Mouse (Mus musculus): ENCODE data around the gene Nav2. TPM values are rescaled to one million over a fixed set of nuclear protein-coding genes. Genes with fewer than 3 reads are reported as not detected.
A peak's percentile ranks its signal among the peaks of the same experiment; 100 is the strongest.

Nav2 gene
- total RNA-seq, 2 experiments from 2014 or later, result 77.1 to 106 TPM

DNA sequence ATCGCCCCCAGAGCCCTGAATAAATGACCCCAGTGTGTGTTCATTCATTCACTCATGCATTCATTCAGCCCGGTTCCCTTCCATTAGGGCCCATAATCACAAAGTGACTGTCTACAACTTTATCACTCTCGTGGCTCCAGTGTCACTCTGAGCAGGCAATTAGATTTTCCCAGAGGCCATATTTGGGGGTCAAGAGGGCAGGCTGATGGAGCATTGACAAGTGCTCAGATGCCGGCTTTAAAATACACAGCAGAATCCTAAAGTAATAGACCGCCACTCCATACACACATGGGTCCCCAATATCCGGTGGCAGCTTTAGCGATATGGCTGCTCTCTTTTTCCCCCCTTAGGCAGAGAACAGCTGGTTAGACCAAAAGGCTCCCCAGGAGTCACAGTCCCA is 74.1 kb downstream of the Nav2 start:
- intact Hi-C loops (cut with DNase I), result no loop called here
- DNase-seq (ENCODE audit: low spot score in 2 of 2), result no peak

DNA sequence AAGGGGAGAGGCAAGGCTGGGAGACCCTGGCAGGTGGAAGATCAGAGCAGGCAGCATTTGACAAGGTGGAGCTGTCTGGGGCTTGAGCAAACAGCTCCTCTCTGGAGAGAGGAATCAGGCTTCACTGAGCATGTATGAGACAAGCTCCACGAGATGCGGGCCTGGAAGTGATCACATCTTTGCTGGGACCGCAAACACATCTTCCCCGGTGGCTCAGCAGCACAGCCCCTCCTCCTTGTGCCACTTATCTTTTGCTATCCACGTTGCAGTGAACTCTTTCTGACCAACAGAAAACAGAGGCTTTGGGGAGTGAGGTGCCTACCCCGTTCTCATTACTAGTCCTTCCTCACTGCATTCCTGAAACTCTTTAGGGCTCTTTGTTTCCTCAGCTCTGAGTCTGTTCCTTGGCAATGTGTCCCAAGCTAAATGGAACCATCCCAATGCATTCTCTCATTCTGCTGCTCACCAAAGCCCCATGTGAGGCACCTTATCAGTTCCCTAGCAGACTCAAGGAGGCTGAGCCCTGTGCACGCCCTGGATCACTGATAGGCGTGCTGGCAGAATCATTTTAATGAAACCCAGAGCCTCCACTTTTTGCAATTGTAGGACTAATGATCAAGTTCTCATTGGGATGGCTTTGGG is 83.5 kb downstream of the Nav2 start:
- no peak for DNase-seq (ENCODE audit: low spot score in 2 of 2)
- intact Hi-C loops (cut with DNase I), result no loop called here

DNA sequence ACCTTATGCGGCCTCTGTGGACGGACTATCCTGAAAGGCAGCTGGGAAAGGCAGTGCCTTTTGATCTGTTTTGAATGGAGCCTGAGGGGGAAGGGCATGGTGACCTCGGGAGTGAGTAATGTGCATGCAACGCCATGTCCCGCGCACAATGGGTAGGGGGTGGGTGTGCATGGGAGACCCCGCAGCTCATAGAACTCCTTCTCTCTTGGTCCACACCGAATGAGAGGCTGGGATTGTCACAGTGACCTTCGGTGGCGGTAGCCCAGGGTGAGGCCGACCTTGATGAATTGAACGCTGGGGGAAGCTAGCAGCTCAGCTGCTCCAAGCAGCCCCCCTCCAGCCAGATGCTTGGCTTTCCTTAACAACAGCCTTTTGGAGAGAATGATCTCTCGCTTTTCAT is 86.7 kb downstream of the Nav2 start:
- no peak for DNase-seq (ENCODE audit: low spot score in 2 of 2)
- intact Hi-C loops (cut with DNase I), result no loop called here

DNA sequence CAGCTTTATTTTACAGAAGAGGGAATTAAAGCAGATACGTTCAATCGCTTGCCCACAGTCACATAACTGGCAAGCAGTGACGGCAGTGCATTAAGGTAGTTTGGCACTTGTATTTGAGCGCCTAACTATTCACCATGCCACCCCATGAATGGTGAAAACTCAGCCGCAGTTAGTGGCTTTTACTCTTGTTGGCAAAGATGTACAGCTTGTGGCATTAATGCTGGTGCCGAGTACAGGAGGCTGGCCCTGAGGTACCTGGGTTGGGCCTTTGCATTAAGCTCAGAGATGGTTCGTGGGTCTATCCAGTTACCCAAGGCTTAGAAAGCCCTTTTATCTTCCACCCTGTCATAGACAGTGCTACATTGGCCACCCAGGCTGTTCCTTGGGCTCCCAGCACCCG is 87.2 kb downstream of the Nav2 start:
- no peak for DNase-seq (ENCODE audit: low spot score in 2 of 2)
- intact Hi-C loops (cut with DNase I), result no loop called here

DNA sequence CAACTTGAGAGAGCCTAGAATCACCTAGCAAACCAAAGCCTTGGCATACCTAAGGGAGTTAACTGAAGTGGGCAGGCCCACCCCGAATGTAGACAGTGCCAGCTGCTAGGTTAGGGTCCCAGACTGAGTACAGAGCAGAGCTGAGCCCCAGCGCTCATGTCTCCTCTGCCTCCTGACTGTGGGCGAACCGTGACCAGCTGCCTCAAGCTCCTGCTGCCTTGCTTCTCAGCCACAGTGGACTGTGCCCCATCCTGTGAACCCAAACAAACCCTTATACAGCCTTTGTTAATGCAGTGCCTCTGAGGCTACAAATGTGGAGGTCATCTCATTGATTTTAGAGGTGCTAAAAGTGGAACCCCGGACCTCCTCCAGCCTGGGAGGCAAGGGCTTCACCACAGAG is 88.3 kb downstream of the Nav2 start:
- intact Hi-C loops (cut with DNase I), result no loop called here
- DNase-seq (ENCODE audit: low spot score in 2 of 2), result no peak

DNA sequence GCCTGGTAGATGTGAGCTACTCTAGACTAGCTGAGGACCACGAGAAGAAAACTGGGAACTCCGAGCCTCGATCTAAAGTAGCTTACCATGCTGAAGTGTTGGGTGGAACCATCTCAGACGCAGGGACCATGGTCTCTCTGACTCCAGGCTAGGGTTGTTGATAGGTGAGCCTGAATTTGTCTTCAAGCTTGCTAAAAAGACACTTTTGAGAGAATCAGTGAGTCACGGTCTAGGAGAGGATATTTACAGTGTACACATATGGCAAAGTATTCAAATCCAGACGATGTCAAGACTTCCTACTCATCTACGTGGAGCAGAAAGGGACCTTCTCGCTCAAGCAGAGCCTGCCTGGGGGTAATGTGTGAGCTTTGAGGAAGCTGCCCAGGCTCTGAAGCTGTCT is 89.6 kb downstream of the Nav2 start:
- intact Hi-C loops (cut with DNase I), result no loop called here
- peak; percentile 32 to 42 for DNase-seq (ENCODE audit: low spot score in 2 of 2)

DNA sequence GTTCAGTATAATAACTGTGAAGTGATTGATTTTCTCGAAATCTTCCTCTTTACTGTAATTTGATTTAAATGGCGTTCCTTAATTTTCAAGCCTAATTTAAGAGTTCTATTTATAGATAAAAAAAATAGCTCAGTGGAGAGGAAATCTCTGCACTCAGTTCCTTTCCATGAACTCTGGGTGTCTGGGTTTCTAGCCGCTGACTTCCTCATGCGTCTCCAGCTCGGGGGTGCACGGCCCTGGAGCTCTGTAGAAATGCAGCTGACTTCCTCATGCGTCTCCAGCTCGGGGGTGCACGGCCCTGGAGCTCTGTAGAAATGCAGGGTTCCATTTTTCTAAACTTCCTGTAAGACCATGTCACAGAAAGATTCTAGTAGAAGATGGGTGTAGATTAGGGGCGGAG is 90.1 kb downstream of the Nav2 start:
- DNase-seq (ENCODE audit: low spot score in 2 of 2), result peak in 1 of 2 experiments; percentile 39
- intact Hi-C loops (cut with DNase I), result no loop called here

DNA sequence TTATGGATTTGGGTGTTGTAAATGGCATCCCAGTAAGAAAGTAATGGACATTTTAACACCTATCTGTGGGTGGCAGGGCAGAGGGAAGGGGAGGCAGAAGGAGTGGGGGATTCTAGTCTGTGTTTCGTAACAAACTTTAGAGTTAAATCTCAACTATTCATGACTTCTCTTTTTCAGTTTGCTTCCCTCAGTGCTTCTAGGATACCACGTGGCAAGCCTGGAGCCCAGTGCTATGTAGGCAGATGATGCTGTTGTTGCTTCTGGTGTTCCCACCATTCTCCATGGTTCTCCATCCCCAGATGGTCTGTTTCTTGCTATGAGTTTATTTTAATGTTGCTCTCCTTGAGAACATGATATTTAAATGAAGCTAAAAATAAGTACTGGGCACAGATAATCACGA is 92.3 kb downstream of the Nav2 start:
- intact Hi-C loops (cut with DNase I), result loop anchor here (2.0 kb wide), 2 partner anchors 76 to 118 kb away; no protein-coding TSS in a partner anchor
- DNase-seq (ENCODE audit: low spot score in 2 of 2), result peak; percentile 61 to 90

DNA sequence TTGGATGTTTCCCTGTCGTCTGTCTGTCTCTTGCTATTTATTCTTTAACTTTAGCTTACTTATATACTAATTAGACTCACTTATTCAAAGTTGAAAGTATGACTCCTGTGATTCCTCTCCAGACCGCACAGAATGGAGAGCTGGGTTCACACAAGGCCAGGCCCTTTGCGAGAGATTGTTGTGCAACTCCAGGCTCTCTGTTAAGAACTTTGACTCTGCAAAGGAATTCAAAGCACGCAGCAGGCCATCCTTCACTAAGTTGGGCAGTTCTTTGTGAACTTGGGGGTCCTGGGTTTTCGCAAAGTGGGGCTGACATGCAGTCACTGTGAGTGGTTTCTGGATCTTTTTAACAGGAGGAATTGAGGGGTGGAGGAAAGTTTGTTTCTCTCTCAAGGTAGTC is 95.9 kb downstream of the Nav2 start:
- intact Hi-C loops (cut with DNase I), result no loop called here
- no peak for DNase-seq (ENCODE audit: low spot score in 2 of 2)

DNA sequence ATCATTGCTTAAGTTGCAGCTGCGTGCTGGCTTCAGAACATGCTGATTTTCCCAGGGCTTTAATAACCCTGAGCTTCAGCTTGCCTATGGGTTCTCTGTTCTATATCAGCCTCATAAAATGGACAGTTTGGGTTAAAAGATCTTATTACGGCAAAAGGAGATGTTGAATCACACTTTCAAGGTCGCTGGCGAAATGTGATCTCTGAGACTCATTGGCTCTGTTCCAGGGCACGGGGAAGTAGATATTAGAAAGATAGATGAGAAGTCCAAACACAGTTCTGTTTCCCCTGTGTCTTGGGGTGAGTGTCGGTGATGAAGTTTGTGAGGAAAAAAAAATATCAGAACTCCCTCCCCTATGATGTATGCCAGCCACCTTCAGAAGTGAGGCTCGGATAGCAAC is 98.4 kb downstream of the Nav2 start:
- intact Hi-C loops (cut with DNase I), result no loop called here
- no peak for DNase-seq (ENCODE audit: low spot score in 2 of 2)

DNA sequence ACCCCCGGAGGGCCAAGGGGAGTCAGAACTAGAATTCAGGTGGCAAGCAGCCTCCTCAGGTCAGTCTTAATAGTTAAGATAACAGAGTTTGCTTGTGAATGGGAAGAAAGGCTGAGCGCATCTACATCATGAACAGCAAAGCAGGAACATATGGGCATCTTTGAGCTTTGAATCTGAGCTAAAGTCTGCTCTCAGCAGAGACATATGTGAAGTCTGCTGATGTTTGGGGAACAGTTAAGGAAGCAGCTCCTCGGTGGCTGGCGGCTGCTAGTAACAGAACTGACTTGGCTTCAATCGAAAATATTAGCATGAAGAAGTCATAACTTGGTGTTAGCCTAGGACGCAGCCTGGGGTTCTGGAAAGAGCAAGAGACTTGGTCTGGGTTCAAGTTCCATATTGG is 102.2 kb downstream of the Nav2 start:
- DNase-seq (ENCODE audit: low spot score in 2 of 2), result peak in 1 of 2 experiments; percentile 57

DNA sequence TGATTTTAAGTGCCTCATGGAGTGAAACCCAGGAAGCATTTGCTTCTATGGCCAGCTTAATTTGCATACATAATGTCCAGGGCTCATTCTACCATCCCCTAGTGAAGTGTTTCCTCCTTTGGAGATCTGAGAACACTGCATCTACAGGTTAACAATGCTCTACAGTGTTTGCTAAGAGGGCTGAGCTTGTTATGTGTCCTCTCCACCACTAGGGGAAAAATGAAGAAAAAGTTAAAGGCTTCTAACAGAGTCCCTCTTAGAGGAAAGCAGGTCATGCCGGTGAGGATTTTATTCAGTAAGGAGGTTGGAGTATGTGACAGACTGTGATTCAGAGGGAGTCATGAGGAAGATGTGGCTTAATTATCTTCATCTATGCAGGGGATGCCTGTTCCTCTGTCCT is 103.5 kb downstream of the Nav2 start:
- no peak for DNase-seq (ENCODE audit: low spot score in 2 of 2)
- intact Hi-C loops (cut with DNase I), result no loop called here

More for the DNA sequence above, 102.2 kb downstream of the Nav2 start:
- intact Hi-C loops (cut with DNase I), result no loop called here

DNA sequence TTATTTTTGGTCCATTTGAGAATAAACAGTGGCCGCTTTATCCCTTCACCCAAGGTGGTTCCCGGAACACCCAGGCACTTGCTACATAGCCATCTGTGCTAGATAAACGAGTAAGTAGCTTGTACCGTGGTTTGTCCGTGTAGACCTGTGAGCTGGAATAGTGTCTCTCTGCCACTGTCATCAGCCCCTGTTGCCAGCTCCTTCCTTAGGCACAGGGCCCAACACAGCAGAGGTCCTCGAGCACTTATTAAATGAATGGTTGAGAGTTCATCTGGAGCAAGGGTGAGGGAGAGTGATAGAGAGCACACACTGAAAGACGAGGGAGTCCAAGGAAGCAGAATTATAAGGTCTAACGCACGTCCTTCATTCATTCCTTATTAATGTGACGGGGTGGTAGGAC is 106.0 kb downstream of the Nav2 start:
- DNase-seq (ENCODE audit: low spot score in 2 of 2), result no peak
- intact Hi-C loops (cut with DNase I), result no loop called here

DNA sequence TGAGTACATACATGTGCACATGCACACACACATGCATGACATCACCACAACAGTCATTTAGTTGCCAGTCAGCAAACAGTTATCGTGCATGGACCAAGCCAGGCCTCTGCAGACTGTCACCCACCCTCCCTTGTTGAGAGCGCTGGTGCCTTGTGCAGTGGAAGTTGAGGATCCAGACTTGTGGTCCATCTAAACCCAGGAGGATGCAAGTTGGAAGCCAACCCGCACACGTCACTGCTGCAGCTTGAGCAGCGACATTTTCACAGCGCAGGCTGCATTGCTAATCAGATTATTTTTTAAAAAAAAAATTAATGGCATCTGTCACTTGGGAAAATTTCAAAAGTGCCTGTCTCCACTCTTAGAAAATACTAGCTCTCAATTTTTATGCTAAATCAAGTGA is 106.8 kb downstream of the Nav2 start:
- DNase-seq (ENCODE audit: low spot score in 2 of 2), result no peak
- intact Hi-C loops (cut with DNase I), result no loop called here

DNA sequence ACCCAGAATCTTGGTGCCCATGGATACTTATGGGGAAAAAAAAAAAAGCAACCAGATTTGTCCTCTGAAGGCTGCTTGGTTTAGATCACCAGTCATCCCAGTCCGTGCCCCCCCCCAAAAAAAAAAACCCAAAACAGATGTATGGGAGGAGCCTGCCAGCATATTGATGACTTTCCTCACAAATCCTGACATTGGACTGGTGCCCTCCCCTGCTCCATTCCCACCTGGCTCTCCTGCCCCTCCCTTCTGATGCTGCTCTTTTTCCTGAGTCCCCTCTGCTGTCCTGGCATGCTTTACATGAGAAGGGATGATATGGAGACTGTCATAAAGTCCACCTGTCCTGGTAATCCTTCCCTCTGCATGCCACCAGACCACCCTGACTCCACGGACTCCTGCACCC is 107.6 kb downstream of the Nav2 start:
- intact Hi-C loops (cut with DNase I), result no loop called here
- no peak for DNase-seq (ENCODE audit: low spot score in 2 of 2)

DNA sequence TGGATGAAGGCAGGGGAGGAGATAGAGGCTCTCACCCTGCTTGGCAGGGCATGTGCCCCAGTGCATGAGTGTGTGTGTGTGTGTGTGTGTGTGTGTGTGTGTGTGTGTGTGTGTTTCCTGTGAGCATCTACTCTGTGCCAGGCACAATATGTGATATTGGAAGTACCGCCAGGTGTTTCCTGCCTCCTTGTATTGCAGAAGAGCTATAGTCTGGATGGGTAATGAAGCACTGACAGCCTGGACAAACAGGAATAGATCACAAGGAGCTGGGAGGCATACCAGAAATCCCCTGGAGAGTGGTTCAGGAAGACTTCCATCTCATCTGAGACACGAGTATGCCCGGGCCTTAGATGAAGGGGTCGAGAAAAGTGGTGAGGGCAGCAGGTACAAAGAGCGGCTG is 109.3 kb downstream of the Nav2 start:
- no peak for DNase-seq (ENCODE audit: low spot score in 2 of 2)
- intact Hi-C loops (cut with DNase I), result no loop called here

DNA sequence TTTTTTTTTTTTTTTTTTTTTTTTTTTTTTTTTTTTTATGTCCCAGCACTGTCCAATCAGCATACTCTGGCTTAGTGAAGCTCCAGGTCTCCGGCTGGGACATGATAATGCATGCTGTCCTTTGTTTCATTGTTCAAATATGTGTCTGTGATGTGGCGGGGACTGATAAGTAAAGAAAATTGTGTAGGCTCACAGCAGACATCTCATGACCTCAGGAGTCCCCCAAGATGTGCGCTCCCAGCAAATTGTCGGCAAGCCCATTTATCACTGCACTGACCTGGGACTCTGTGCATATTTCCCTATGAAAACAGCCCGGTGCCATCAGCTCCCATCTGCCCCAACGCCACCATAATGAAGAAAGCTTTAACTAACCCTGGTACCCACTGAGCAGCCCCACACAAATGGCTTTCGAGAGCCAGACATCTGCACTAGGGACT is 110.0 kb downstream of the Nav2 start:
- intact Hi-C loops (cut with DNase I), result no loop called here
- no peak for DNase-seq (ENCODE audit: low spot score in 2 of 2)

DNA sequence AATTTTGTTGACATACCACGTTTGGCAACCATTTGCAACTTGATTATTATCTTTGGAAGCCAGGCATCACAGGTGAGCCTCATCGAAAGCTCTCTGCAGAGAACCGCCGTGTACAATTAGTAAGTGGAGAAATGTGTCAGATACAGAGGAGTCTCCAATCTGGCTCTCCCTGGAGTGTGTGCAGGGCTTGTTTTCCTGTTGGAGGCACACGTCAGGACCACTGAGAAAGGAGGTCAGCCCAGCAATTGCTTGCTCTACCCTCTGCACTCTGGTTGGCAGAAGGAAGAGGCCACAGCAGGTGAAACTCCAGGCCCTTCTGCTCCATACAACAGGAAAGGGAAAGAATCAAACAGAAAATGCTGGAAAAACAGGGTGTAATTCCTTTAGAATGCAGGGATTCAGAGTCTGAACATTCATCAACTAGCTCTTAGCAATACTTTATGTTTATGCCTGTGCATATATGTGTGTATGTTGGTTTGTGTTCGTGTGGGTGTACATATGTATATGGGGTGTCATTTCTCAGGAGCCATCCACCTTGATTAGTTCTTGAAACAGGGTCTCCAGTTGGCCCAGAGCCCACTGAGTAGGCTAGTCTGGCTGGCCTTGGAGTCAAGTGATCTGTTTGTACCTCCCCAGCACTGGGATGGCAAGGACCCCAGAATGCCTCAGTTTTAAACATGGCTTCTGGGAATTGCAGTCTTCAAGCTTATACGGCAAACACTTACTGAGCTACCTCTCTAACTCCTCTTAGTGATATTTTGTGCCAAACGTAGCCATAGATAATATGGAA is 116.7 kb downstream of the Nav2 start:
- no peak for DNase-seq (ENCODE audit: low spot score in 2 of 2)
- intact Hi-C loops (cut with DNase I), result no loop called here

DNA sequence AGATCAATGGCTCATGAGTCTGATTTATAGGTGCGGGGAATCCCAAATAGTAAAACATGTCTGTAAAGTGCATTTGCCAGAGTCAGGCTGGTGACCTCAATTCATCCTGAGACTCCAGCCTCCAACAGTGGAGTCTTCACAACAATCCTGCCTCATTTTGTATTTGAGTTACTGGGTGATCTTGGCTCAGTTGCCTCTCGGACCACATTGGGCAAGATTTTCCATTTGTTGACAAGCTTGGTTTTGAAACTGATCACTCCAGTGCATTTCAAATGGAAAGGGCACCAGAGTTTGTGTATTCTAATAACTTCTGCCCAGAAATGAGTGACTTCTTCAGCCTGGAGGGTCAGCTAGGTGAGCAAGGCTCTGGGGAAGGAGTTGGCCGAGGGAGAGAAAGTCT is 117.5 kb downstream of the Nav2 start:
- no peak for DNase-seq (ENCODE audit: low spot score in 2 of 2)
- intact Hi-C loops (cut with DNase I), result no loop called here

DNA sequence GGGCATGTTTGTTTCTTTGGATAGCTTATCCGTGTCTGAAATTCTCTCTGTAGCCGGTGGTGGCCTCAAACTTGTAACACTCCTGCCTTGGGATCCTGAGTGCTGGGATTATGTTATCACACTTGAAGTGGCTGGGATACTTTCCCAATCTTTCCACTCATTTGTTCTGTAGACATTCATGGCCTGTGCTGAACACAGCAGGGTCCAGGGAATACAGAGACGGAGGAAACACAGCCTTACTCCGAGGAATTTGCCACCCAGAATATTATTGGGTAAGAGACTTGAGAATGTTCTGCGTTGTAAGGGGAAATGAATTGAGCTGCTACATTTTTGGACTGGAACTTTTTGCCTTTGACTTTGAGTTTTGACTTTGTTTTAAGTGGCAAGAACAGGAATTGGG is 118.0 kb downstream of the Nav2 start:
- no peak for DNase-seq (ENCODE audit: low spot score in 2 of 2)
- intact Hi-C loops (cut with DNase I), result no loop called here

DNA sequence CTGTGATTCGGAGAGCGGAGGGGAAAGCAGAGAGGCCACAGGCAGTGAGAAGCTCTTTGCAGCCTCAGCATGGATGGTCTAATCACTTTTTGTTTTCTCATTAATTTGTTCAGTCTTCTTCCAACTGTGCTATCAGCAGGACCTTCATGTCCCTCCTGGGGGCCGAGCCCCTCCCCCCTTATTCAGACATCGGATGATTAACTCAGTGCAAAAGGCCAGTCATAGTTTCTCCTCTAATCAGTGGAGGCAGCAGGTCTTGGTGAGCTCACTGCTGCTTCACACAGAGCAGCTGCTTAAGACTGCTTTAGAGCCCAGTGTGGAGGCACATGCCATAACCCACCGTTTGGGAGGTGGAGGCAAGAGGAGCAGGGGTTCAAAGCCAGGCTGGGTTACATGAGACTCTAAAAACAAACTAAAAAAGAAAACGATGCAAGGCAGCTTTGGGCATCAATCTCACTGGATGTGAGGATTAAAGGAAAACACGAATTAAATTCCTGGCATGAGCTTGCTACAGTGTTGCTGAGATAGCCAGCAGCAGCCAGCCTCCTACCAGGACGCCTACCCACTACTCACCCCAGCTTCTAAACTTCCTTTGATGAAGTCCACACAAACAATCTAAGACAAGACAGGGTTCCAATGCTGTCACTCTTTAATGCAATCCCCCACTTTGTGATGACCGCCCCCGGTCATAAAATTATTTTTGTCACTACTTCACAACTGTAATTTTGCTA is 120.9 kb downstream of the Nav2 start:
- no peak for DNase-seq (ENCODE audit: low spot score in 2 of 2)
- intact Hi-C loops (cut with DNase I), result no loop called here
